ENCODE assay signal across 9 mouse cellular contexts in genomic region chr10:84416752-84417151, GRCm38 (mm10). TPM values are rescaled to one million over a fixed set of nuclear protein-coding genes. Genes with fewer than 3 reads are reported as not detected.
DNase-seq lines count a peak whose midpoint lies in the region; ATAC-seq and TF ChIP-seq lines count a peak whose summit lies in the region.
"Had no signal": no experiment of that assay in that cellular context is flagged by ENCODE, and none has a peak within 500 bp of the region (broad histone marks: within the 10 kb centered on the region; RNA-seq: fewer than 3 reads in every experiment).

No protein-coding gene starts in this region.

- 0 out of 2 replicates have a peak overlapping the region, but pooled peaks have one; percentile 21 for H3K9ac ChIP-seq in intestine, embryonic 16.5 days (ENCODE audit: low read depth, low read length)
- H3K9ac ChIP-seq in intestine, embryonic 15.5 days = no peak overlapping the region
- no peak overlapping the region for H3K9ac ChIP-seq in ES-E14 (ENCODE audit: insufficient read depth, low read depth, low read length, poor library complexity, severe bottlenecking)
- peak overlapping the region; percentile 53 for H3K9ac ChIP-seq in heart, embryonic 14.5 days (ENCODE audit: low read length)
- H3K9ac ChIP-seq in midbrain, embryonic 16.5 days (ENCODE audit: low read depth, low read length) = no peak overlapping the region

- H3K4me1 ChIP-seq in intestine, embryonic 16.5 days (ENCODE audit: control insufficient read depth, insufficient read depth, low read length) = no peaks in the 10 kb centered on the region
- H3K4me1 ChIP-seq in intestine, embryonic 15.5 days (replicated peaks) = no peaks in the 10 kb centered on the region
- peaks cover 8 to 25% of the 10 kb centered on the region in 2 experiments; a peak in 2 of 4 replicates for H3K4me1 ChIP-seq in ES-E14 (ENCODE audit: control insufficient read depth in 2 of 2, insufficient read depth in 2 of 2, low read length in 2 of 2, poor library complexity in 1 of 2)
- peaks cover 21 to 53% of the 10 kb centered on the region in 2 experiments for H3K4me1 ChIP-seq in heart, embryonic 14.5 days (ENCODE audit: control insufficient read depth in 2 of 2, insufficient read depth in 2 of 2, low read length in 2 of 2)
- H3K4me1 ChIP-seq in midbrain, embryonic 16.5 days (ENCODE audit: control insufficient read depth, insufficient read depth, low read length) = peaks cover 5% of the 10 kb centered on the region; the same call in 1 of the 2 replicates

- no peaks in the 10 kb centered on the region for H3K27me3 ChIP-seq in intestine, embryonic 16.5 days (replicated peaks; ENCODE audit: control insufficient read depth, insufficient read depth, low read length)
- H3K27me3 ChIP-seq in intestine, embryonic 15.5 days (replicated peaks) = no peaks in the 10 kb centered on the region
- no peaks in the 10 kb centered on the region for H3K27me3 ChIP-seq in heart, embryonic 14.5 days (ENCODE audit: control insufficient read depth, insufficient read depth, low read length)
- no peaks in the 10 kb centered on the region for H3K27me3 ChIP-seq in midbrain, embryonic 16.5 days (ENCODE audit: control insufficient read depth, insufficient read depth, low read depth, low read length)

- no peak overlapping the region for H3K27ac ChIP-seq in intestine, embryonic 16.5 days (ENCODE audit: low read length)
- H3K27ac ChIP-seq in intestine, embryonic 15.5 days = no peak overlapping the region
- H3K27ac ChIP-seq in ES-E14 (ENCODE audit: insufficient read depth, low read depth, low read length, poor library complexity, severe bottlenecking) = 0 out of 2 replicates have a peak overlapping the region, but pooled peaks have one; percentile 15
- H3K27ac ChIP-seq in heart, embryonic 14.5 days (replicated peaks in 1 of 2; ENCODE audit: control insufficient read depth in 1 of 2, insufficient read depth in 1 of 2, low read depth in 2 of 2, low read length in 2 of 2) = peak overlapping the region; percentile 74 to 92
- H3K27ac ChIP-seq in midbrain, embryonic 16.5 days (ENCODE audit: low read length) = no peak overlapping the region

- no peak overlapping the region for H3K4me2 ChIP-seq in intestine, embryonic 16.5 days (ENCODE audit: low read depth, low read length)
- no peak overlapping the region for H3K4me2 ChIP-seq in intestine, embryonic 15.5 days (replicated peaks)
- H3K4me2 ChIP-seq in heart, embryonic 14.5 days (ENCODE audit: low read length) = peak overlapping the region; percentile 17; the same call in 1 of the 2 replicates
- no peak overlapping the region for H3K4me2 ChIP-seq in midbrain, embryonic 16.5 days (ENCODE audit: low read length)

- ATAC-seq in intestine, embryonic 16.5 days = no peak
- ATAC-seq in intestine, embryonic 15.5 days = no peak
- ATAC-seq in heart, embryonic 14.5 days (ENCODE audit: insufficient number of reproducible peaks, insufficient read depth, low FRiP score, low read depth) = no peak
- ATAC-seq in midbrain, embryonic 16.5 days = no peak
- no peak for ATAC-seq in granulocyte monocyte progenitor cell, adult 5-6 weeks (replicated peaks; ENCODE audit: poor library complexity, severe bottlenecking)

- 83% methylated on average over 8 of the region's 8 CpGs for WGBS in intestine, embryonic 16.5 days
- 81% methylated on average over 8 of the region's 8 CpGs for WGBS in intestine, embryonic 15.5 days
- 41% methylated on average over 8 of the region's 8 CpGs for WGBS in heart, embryonic 14.5 days
- whole genome bisulfite sequencing in midbrain, embryonic 16.5 days = 83% methylated on average over 8 of the region's 8 CpGs

- TF ChIP-seq CTCF in brain, embryonic 14.5 days (IDR thresholded peaks at IDR 0.05; ENCODE audit: borderline replicate concordance, extremely low read depth, insufficient read depth, insufficient read length) = no peak

- H3K9me3 ChIP-seq in intestine, embryonic 16.5 days (ENCODE audit: control insufficient read depth, low read length) = no peaks in the 10 kb centered on the region
- no peaks in the 10 kb centered on the region for H3K9me3 ChIP-seq in intestine, embryonic 15.5 days
- H3K9me3 ChIP-seq in ES-E14 (ENCODE audit: control insufficient read depth, insufficient read depth, low read depth, low read length) = no peaks in the 10 kb centered on the region
- no peaks in the 10 kb centered on the region for H3K9me3 ChIP-seq in heart, embryonic 14.5 days (ENCODE audit: control insufficient read depth, low read length)
- no peaks in the 10 kb centered on the region for H3K9me3 ChIP-seq in midbrain, embryonic 16.5 days (replicated peaks; ENCODE audit: control insufficient read depth, low read length, poor library complexity, severe bottlenecking)

- in situ Hi-C loops in ES-E14 (cut with MboI; ENCODE audit: low sequenced_read_pairs in 2 of 2, unreplicated experiment in 2 of 2) = no loop called here

- no peak for TF ChIP-seq POLR2A in brain, embryonic 14.5 days (IDR thresholded peaks at IDR 0.05; ENCODE audit: borderline replicate concordance, extremely low read depth, insufficient read depth, insufficient read length, poor library complexity, severe bottlenecking)

- no peaks in the 10 kb centered on the region for H3K36me3 ChIP-seq in intestine, embryonic 16.5 days (ENCODE audit: control insufficient read depth, insufficient read depth, low read length)
- no peaks in the 10 kb centered on the region for H3K36me3 ChIP-seq in intestine, embryonic 15.5 days
- H3K36me3 ChIP-seq in ES-E14 (ENCODE audit: control insufficient read depth, insufficient read depth, low read length, poor library complexity, severe bottlenecking) = no peaks in the 10 kb centered on the region
- H3K36me3 ChIP-seq in heart, embryonic 14.5 days (ENCODE audit: control insufficient read depth, insufficient read depth, low read length) = peaks cover 17% of the 10 kb centered on the region
- H3K36me3 ChIP-seq in midbrain, embryonic 16.5 days (ENCODE audit: control insufficient read depth, insufficient read depth, low read length) = no peaks in the 10 kb centered on the region; the same call in 1 of the 2 replicates

- H3K4me3 ChIP-seq in intestine, embryonic 16.5 days (ENCODE audit: low read length) = no peak overlapping the region
- H3K4me3 ChIP-seq in intestine, embryonic 15.5 days (replicated peaks) = no peak overlapping the region
- 0 out of 4 replicates have a peak overlapping the region, but pooled peaks of 1 of the 2 experiments have one; percentile 20 for H3K4me3 ChIP-seq in ES-E14 (ENCODE audit: insufficient read depth in 1 of 2, low read depth in 1 of 2, low read length in 2 of 2, poor library complexity in 1 of 2, severe bottlenecking in 1 of 2)
- H3K4me3 ChIP-seq in heart, embryonic 14.5 days (ENCODE audit: control insufficient read depth in 1 of 2, insufficient read depth in 1 of 2, low read depth in 1 of 2, low read length in 2 of 2) = no peak overlapping the region
- no peak overlapping the region for H3K4me3 ChIP-seq in midbrain, embryonic 16.5 days (ENCODE audit: low read depth, low read length)

- no peak for DNase-seq in ES-E14 (ENCODE audit: low read depth, low spot score)
- peak; percentile 38 for DNase-seq in brain, embryonic 14.5 days (ENCODE audit: low read depth)
- DNase-seq: left cerebral cortex, postnatal 4 days; lung, adult 2 months had no signal

TF ChIP-seq in ES-E14, 5 proteins besides CTCF, POLR2A, EP300 and RAD21:
- TF ChIP-seq ZNF384 (IDR thresholded peaks at IDR 0.05; ENCODE audit: low read depth, low read length) = no peak

RNA-seq across cellular contexts. Expression of gene Nuak1, which starts 23.6 kb away (rescaled TPM):
- 0.59 and 0.66 TPM in 2 replicates for polyA plus RNA-seq in intestine, embryonic 16.5 days (2015; fragmentation: Nextera tagmentation; extraction: Ambion mirVana)
- 0.92 and 0.97 TPM in 2 replicates for polyA plus RNA-seq in intestine, embryonic 15.5 days (2015; fragmentation: Nextera tagmentation; extraction: Ambion mirVana)
- total RNA-seq in ES-E14 (2012; rRNA removed) = 8.5 and 15.1 TPM in 2 replicates
- 52.9 and 54.8 TPM in 2 replicates for polyA plus RNA-seq in brain, embryonic 14.5 days (2012; rRNA removed)
- 2.6 and 3.4 TPM in 2 replicates for polyA plus RNA-seq in heart, embryonic 14.5 days (2014; fragmentation: Nextera tagmentation; extraction: Ambion mirVana)
- 5.5 and 5.6 TPM in 2 replicates for polyA plus RNA-seq in midbrain, embryonic 16.5 days (2015; fragmentation: Nextera tagmentation; extraction: Ambion mirVana)
- total RNA-seq in granulocyte monocyte progenitor cell, adult 5-6 weeks (2014; fragmentation: Nextera tagmentation) = 0.53 TPM in 1 of 2 replicates, not detected in the other
- under 0.01 and 0.13 TPM in 2 replicates for total RNA-seq in granulocyte monocyte progenitor cell, adult 5-6 weeks (2017)

Comparison
In these comparisons a context has a peak if more than half of its experiments do, and no peak if none do; other contexts are left out.
1. H3K9ac ChIP-seq: peak in intestine, embryonic 16.5 days (single experiment) and heart, embryonic 14.5 days (single experiment); none in intestine, embryonic 15.5 days (single experiment), ES-E14 (single experiment) and midbrain, embryonic 16.5 days (single experiment).
2. H3K27ac ChIP-seq: peak in ES-E14 (single experiment) and heart, embryonic 14.5 days (2 of 2); none in intestine, embryonic 16.5 days (single experiment), intestine, embryonic 15.5 days (single experiment) and midbrain, embryonic 16.5 days (single experiment).